Mouse (Mus musculus) midbrain, embryonic 13.5 days (tissue): ENCODE measurements at regions not wholly inside any gene's neighbourhood (a gene's known extent, or its start where the extent isn't known, plus 50 kb on each side); places are given as distances from the start of the nearest gene placed in this dataset.
A peak's percentile ranks its signal among the peaks of the same experiment; 100 is the strongest.
"Not testable (repeated sequence)": the region's sequence is repeated elsewhere in the genome, so short reads cannot be mapped to it uniquely, and the experiment has no call there.

Source experiments
- ATAC-seq: fragments of 200-750 bp; cut with Nextera tagmentation; 2 replicates; pipeline ENCODE4 v1.8.0; 2017; ENCODE audit warnings: mild to moderate bottlenecking, moderate TSS enrichment, moderate library complexity
- H3K27ac ChIP-seq: fragments of 300-500 bp; sonication (generic); 2 replicates; pipeline ENCODE4 v1.5.1; 2015; ENCODE audit warnings: inconsistent platforms, mild to moderate bottlenecking, moderate library complexity
- H3K27me3 ChIP-seq: fragments of 300-500 bp; sonication (generic); 2 replicates; pipeline ENCODE4 v1.6.1; 2015; ENCODE audit warnings: mild to moderate bottlenecking, inconsistent platforms
- H3K36me3 ChIP-seq: fragments of 300-500 bp; sonication (generic); 2 replicates; pipeline ENCODE4 v1.6.1; 2015; ENCODE audit warnings: mild to moderate bottlenecking, inconsistent platforms
- H3K4me1 ChIP-seq: fragments of 300-500 bp; sonication (generic); replicated peaks from 2 replicates; pipeline ENCODE4 v1.6.1; 2015; ENCODE audit warnings: inconsistent platforms
- H3K4me2 ChIP-seq: fragments of 300-500 bp; sonication (generic); replicated peaks from 2 replicates; pipeline ENCODE4 v1.6.1; 2015; ENCODE audit warnings: moderate library complexity, mild to moderate bottlenecking, inconsistent platforms
- H3K4me3 ChIP-seq: fragments of 300-500 bp; sonication (generic); replicated peaks from 2 replicates; pipeline ENCODE4 v1.5.1; 2015; ENCODE audit warnings: mild to moderate bottlenecking, inconsistent platforms
- H3K9ac ChIP-seq: fragments of 300-500 bp; sonication (generic); replicated peaks from 2 replicates; pipeline ENCODE4 v1.6.1; 2015; ENCODE audit warnings: mild to moderate bottlenecking, inconsistent platforms
- H3K9me3 ChIP-seq: fragments of 300-500 bp; sonication (generic); 2 replicates; pipeline ENCODE4 v1.6.1; 2016; ENCODE audit warnings: mild to moderate bottlenecking, inconsistent platforms
- WGBS: fragments of 180-500 bp; shearing (Covaris S2); methylation state at CpG from one replicate; pipeline ENCODE4 v1.1.7; 2015; 5-methylcytosine and 5-hydroxymethylcytosine counted together

GRCm38 (mm10) chr17:84844950-84845349 lies 54.4 kb upstream of the Lrpprc start:
- Histone ChIP-seq H3K27me3 (peaks cover 4% of the 10 kb centered on the region; the same call in 1 of the 2 replicates), H3K4me2 (no peak overlapping the region), H3K9me3 (no peaks in the 10 kb centered on the region), H3K9ac (no peak overlapping the region), H3K27ac (no peak overlapping the region), H3K36me3 (no peaks in the 10 kb centered on the region), H3K4me1 (peaks cover 11% of the 10 kb centered on the region), H3K4me3 (no peak overlapping the region)
- no peak for ATAC-seq
- WGBS: 93% methylated on average over 13 of the region's 13 CpGs

- Histone ChIP-seq H3K4me3 (no peak overlapping the region), H3K9ac (no peak overlapping the region), H3K27ac (no peak overlapping the region), H3K4me2 (no peak overlapping the region), H3K27me3 (peaks cover 4% of the 10 kb centered on the region; the same call in 1 of the 2 replicates), H3K9me3 (no peaks in the 10 kb centered on the region), H3K36me3 (no peaks in the 10 kb centered on the region), H3K4me1 (peaks cover 11% of the 10 kb centered on the region)
- ATAC-seq: no peak
- WGBS: 91% methylated on average over 9 of the region's 9 CpGs
Observed at GRCm38 (mm10) chr17:84846141-84846540, 55.6 kb upstream of the Lrpprc start.

- peak overlapping the region; percentile 6; the same call in 1 of the 2 replicates for H3K4me2 ChIP-seq
Observed at GRCm38 (mm10) chr17:84848385-84849030, 57.9 kb upstream of the Lrpprc start.

GRCm38 (mm10) chr17:84849031-84849405 lies 58.4 kb upstream of the Lrpprc start:
- no peak for ATAC-seq
- Histone ChIP-seq H3K27ac (no peak overlapping the region), H3K9me3 (no peaks in the 10 kb centered on the region), H3K4me3 (no peak overlapping the region), H3K9ac (no peak overlapping the region), H3K36me3 (no peaks in the 10 kb centered on the region), H3K4me1 (peaks cover 11% of the 10 kb centered on the region), H3K27me3 (peaks cover 4% of the 10 kb centered on the region; the same call in 1 of the 2 replicates), H3K4me2 (peak overlapping the region; percentile 6; the same call in 1 of the 2 replicates)
- WGBS: 55% methylated on average over 6 of the region's 6 CpGs

More at GRCm38 (mm10) chr17:84848385-84849030, 57.9 kb upstream of the Lrpprc start:
- H3K27me3 ChIP-seq: peaks cover 4% of the 10 kb centered on the region; the same call in 1 of the 2 replicates
- H3K27ac ChIP-seq: no peak overlapping the region
- H3K4me1 ChIP-seq: peaks cover 11% of the 10 kb centered on the region
- H3K36me3 ChIP-seq: no peaks in the 10 kb centered on the region
- no peak overlapping the region for H3K9ac ChIP-seq
- ATAC-seq: no peak
- H3K4me3 ChIP-seq: no peak overlapping the region
- WGBS: 13% methylated on average over 14 of the region's 14 CpGs
- H3K9me3 ChIP-seq: no peaks in the 10 kb centered on the region

GRCm38 (mm10) chr17:84850464-84850863 lies 59.9 kb upstream of the Lrpprc start:
- peaks cover 11% of the 10 kb centered on the region for H3K4me1 ChIP-seq
- no peak overlapping the region for H3K27ac ChIP-seq
- no peak overlapping the region for H3K4me3 ChIP-seq
- no peak for ATAC-seq
- H3K4me2 ChIP-seq: no peak overlapping the region
- H3K9ac ChIP-seq: no peak overlapping the region
- H3K36me3 ChIP-seq: no peaks in the 10 kb centered on the region
- 78% methylated on average over 5 of the region's 5 CpGs for whole genome bisulfite sequencing
- H3K9me3 ChIP-seq: no peaks in the 10 kb centered on the region
- peaks cover 4% of the 10 kb centered on the region; the same call in 1 of the 2 replicates for H3K27me3 ChIP-seq

GRCm38 (mm10) chr17:84850893-84851292 lies 60.3 kb upstream of the Lrpprc start:
- no peak overlapping the region for H3K9ac ChIP-seq
- H3K36me3 ChIP-seq: no peaks in the 10 kb centered on the region
- no peaks in the 10 kb centered on the region for H3K9me3 ChIP-seq
- H3K27me3 ChIP-seq: peaks cover 4% of the 10 kb centered on the region; the same call in 1 of the 2 replicates
- no peak for ATAC-seq
- no peak overlapping the region for H3K4me2 ChIP-seq
- H3K4me1 ChIP-seq: peaks cover 11% of the 10 kb centered on the region
- whole genome bisulfite sequencing: 80% methylated on average over 5 of the region's 5 CpGs
- no peak overlapping the region for H3K4me3 ChIP-seq
- no peak overlapping the region for H3K27ac ChIP-seq

- Histone ChIP-seq H3K4me2 (no peak overlapping the region), H3K27me3 (no peaks in the 10 kb centered on the region), H3K36me3 (no peaks in the 10 kb centered on the region), H3K9me3 (no peaks in the 10 kb centered on the region), H3K4me3 (no peak overlapping the region), H3K4me1 (0 out of 2 replicates have a peak, but pooled peaks cover 3% of the 10 kb centered on the region), H3K27ac (no peak overlapping the region), H3K9ac (no peak overlapping the region)
- ATAC-seq: no peak
- WGBS: 86% methylated on average over 6 of the region's 6 CpGs
Observed at GRCm38 (mm10) chr17:84856971-84857370, 66.4 kb upstream of the Lrpprc start.

GRCm38 (mm10) chr17:84858830-84859229 lies 68.2 kb upstream of the Lrpprc start:
- Histone ChIP-seq H3K9me3 (no peaks in the 10 kb centered on the region), H3K27me3 (no peaks in the 10 kb centered on the region), H3K36me3 (no peaks in the 10 kb centered on the region), H3K9ac (no peak overlapping the region), H3K4me2 (no peak overlapping the region), H3K4me1 (0 out of 2 replicates have a peak, but pooled peaks cover 3% of the 10 kb centered on the region), H3K27ac (no peak overlapping the region), H3K4me3 (no peak overlapping the region)
- WGBS: 36% methylated on average over 4 of the region's 4 CpGs
- no peak for ATAC-seq

GRCm38 (mm10) chr17:84859916-84860315 lies 69.3 kb upstream of the Lrpprc start:
- H3K27ac ChIP-seq: no peak overlapping the region
- H3K4me1 ChIP-seq: 0 out of 2 replicates have a peak, but pooled peaks cover 3% of the 10 kb centered on the region
- WGBS: 70% methylated on average over 8 of the region's 8 CpGs
- no peak for ATAC-seq
- no peaks in the 10 kb centered on the region for H3K36me3 ChIP-seq
- H3K4me3 ChIP-seq: no peak overlapping the region
- no peak overlapping the region for H3K4me2 ChIP-seq
- H3K9me3 ChIP-seq: no peaks in the 10 kb centered on the region
- no peaks in the 10 kb centered on the region for H3K27me3 ChIP-seq
- no peak overlapping the region for H3K9ac ChIP-seq

- Histone ChIP-seq H3K27ac (no peak overlapping the region), H3K36me3 (no peaks in the 10 kb centered on the region), H3K4me3 (no peak overlapping the region), H3K4me2 (no peak overlapping the region), H3K9ac (no peak overlapping the region), H3K27me3 (no peaks in the 10 kb centered on the region), H3K4me1 (0 out of 2 replicates have a peak, but pooled peaks cover 3% of the 10 kb centered on the region), H3K9me3 (no peaks in the 10 kb centered on the region)
- 83% methylated on average over 4 of the region's 4 CpGs for WGBS
- ATAC-seq: no peak
Observed at GRCm38 (mm10) chr17:84860835-84861234, 70.2 kb upstream of the Lrpprc start.

- not testable (repeated sequence) for H3K36me3 ChIP-seq, H3K9me3 ChIP-seq, H3K4me2 ChIP-seq, ATAC-seq, H3K27ac ChIP-seq, H3K4me3 ChIP-seq, H3K4me1 ChIP-seq, H3K9ac ChIP-seq, H3K27me3 ChIP-seq
Observed at GRCm38 (mm10) chr17:84864231-84864630, 73.6 kb upstream of the Lrpprc start.

GRCm38 (mm10) chr17:84865158-84865557 lies 74.6 kb upstream of the Lrpprc start:
- no peak for ATAC-seq
- H3K4me1 ChIP-seq: no peaks in the 10 kb centered on the region
- no peaks in the 10 kb centered on the region for H3K27me3 ChIP-seq
- no peak overlapping the region for H3K4me3 ChIP-seq
- 59% methylated on average over 2 of the region's 2 CpGs for WGBS
- H3K4me2 ChIP-seq: no peak overlapping the region
- no peak overlapping the region for H3K27ac ChIP-seq
- no peaks in the 10 kb centered on the region for H3K36me3 ChIP-seq
- H3K9me3 ChIP-seq: no peaks in the 10 kb centered on the region
- no peak overlapping the region for H3K9ac ChIP-seq

GRCm38 (mm10) chr17:84865566-84865965 lies 75.0 kb upstream of the Lrpprc start:
- H3K36me3 ChIP-seq: no peaks in the 10 kb centered on the region
- no peak overlapping the region for H3K4me3 ChIP-seq
- H3K4me2 ChIP-seq: no peak overlapping the region
- H3K4me1 ChIP-seq: no peaks in the 10 kb centered on the region
- no peaks in the 10 kb centered on the region for H3K9me3 ChIP-seq
- ATAC-seq: no peak
- 75% methylated on average over 3 of the region's 3 CpGs for WGBS
- H3K27me3 ChIP-seq: no peaks in the 10 kb centered on the region
- no peak overlapping the region for H3K9ac ChIP-seq
- H3K27ac ChIP-seq: no peak overlapping the region
